Mouse (Mus musculus): ENCODE measurements around the gene Kif1c. TPM values are rescaled to one million over a fixed set of nuclear protein-coding genes. Genes with fewer than 3 reads are reported as not detected.
A peak's percentile ranks its signal among the peaks of the same experiment; 100 is the strongest.

Kif1c gene
- polyA plus RNA-seq, 1 experiment from 2014 or later = 1.5 TPM

GRCm38 (mm10) chr11:70701984-70702733 is 1.8 kb downstream of the Kif1c start:
- H3K9me3 ChIP-seq = no peaks in the 10 kb centered on the region
- peak overlapping the region; percentile 92; the same call in 1 of the 2 replicates for H3K9ac ChIP-seq (replicated peaks)
- H3K27me3 ChIP-seq = no peaks in the 10 kb centered on the region
- no peak overlapping the region for H3K27ac ChIP-seq (replicated peaks)
- ATAC-seq (replicated peaks) = no peak
- WGBS = 80% methylated on average over 6 of the region's 6 CpGs
- H3K4me2 ChIP-seq (replicated peaks) = peak overlapping the region; percentile 84; the same call in 1 of the 2 replicates
- H3K4me3 ChIP-seq = 0 out of 2 replicates have a peak overlapping the region, but pooled peaks have one; percentile 96
- H3K36me3 ChIP-seq = peaks cover 33% of the 10 kb centered on the region
- peaks cover 27% of the 10 kb centered on the region for H3K4me1 ChIP-seq

DNA sequence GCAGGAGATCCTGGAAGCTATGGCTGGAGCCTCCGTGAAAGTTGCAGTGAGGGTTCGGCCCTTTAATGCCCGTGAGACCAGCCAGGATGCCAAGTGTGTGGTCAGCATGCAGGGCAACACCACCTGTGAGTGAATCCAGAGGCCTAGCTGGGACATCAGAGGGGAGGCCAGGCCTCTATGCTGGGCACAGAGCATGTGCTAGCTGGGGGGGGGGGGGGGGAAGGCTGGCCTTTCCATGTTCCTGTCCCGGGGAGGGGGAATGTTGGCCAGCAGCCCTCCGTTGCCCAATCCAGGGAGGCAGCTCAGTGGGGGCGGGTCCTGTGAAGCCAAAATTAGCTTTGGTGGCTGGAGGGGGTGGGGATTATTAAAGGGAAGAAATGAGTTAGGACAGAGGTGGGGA is 2.4 kb downstream of the Kif1c start:
- no peak overlapping the region for H3K9ac ChIP-seq (replicated peaks)
- 82% methylated on average over 6 of the region's 6 CpGs for WGBS

GRCm38 (mm10) chr11:70706127-70706526 is 5.8 kb downstream of the Kif1c start:
- Histone ChIP-seq H3K27me3 (no peaks in the 10 kb centered on the region), H3K9me3 (no peaks in the 10 kb centered on the region), H3K36me3 (peaks cover 53% of the 10 kb centered on the region), H3K9ac (replicated peaks) (no peak overlapping the region), H3K4me3 (no peak overlapping the region), H3K4me2 (replicated peaks) (no peak overlapping the region), H3K4me1 (peaks cover 17% of the 10 kb centered on the region), H3K27ac (replicated peaks) (no peak overlapping the region)
- no peak for ATAC-seq (replicated peaks)
- 91% methylated on average over 3 of the region's 3 CpGs for WGBS

More for the DNA sequence above, 2.4 kb downstream of the Kif1c start:
- no peaks in the 10 kb centered on the region for H3K27me3 ChIP-seq
- no peaks in the 10 kb centered on the region for H3K9me3 ChIP-seq
- H3K4me2 ChIP-seq (replicated peaks) = no peak overlapping the region
- no peak for ATAC-seq (replicated peaks)
- H3K27ac ChIP-seq (replicated peaks) = no peak overlapping the region
- no peak overlapping the region for H3K4me3 ChIP-seq
- H3K36me3 ChIP-seq = peaks cover 39% of the 10 kb centered on the region
- peaks cover 27% of the 10 kb centered on the region for H3K4me1 ChIP-seq

GRCm38 (mm10) chr11:70711026-70711425 is 10.7 kb downstream of the Kif1c start:
- 94% methylated on average over 10 of the region's 10 CpGs for WGBS
- peaks cover 43% of the 10 kb centered on the region for H3K36me3 ChIP-seq
- H3K4me2 ChIP-seq (replicated peaks) = no peak overlapping the region
- H3K27me3 ChIP-seq = no peaks in the 10 kb centered on the region
- no peak overlapping the region for H3K9ac ChIP-seq (replicated peaks)
- no peaks in the 10 kb centered on the region for H3K4me1 ChIP-seq
- H3K9me3 ChIP-seq = no peaks in the 10 kb centered on the region
- no peak overlapping the region for H3K4me3 ChIP-seq
- no peak overlapping the region for H3K27ac ChIP-seq (replicated peaks)
- no peak for ATAC-seq (replicated peaks)

DNA sequence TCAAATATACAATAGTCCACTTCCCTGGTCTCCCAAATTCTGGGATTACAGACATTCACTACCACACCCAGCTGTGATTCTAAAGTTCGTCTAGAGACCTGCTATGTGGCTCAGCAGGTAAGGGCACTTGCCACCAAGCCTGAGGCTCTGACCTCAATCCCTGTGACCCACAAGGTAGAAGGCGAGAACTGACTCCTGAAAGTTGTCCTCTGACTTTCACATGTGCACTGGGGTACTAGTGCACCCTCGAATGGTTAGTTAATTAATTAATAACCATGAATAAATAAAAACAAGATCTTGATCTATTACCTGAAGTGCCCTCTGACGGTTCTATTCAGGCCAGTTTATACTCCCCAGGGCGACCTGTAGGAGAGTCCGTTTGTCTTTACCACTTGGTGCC is 12.9 kb downstream of the Kif1c start:
- ATAC-seq (replicated peaks) = no peak
- no peaks in the 10 kb centered on the region for H3K9me3 ChIP-seq
- no peak overlapping the region for H3K4me3 ChIP-seq
- peaks cover 31% of the 10 kb centered on the region for H3K36me3 ChIP-seq
- no peaks in the 10 kb centered on the region for H3K4me1 ChIP-seq
- no peak overlapping the region for H3K4me2 ChIP-seq (replicated peaks)
- WGBS = 87% methylated on average over 6 of the region's 6 CpGs
- H3K27ac ChIP-seq (replicated peaks) = no peak overlapping the region
- no peaks in the 10 kb centered on the region for H3K27me3 ChIP-seq
- no peak overlapping the region for H3K9ac ChIP-seq (replicated peaks)

GRCm38 (mm10) chr11:70715832-70716231 is 15.5 kb downstream of the Kif1c start:
- H3K4me2 ChIP-seq (replicated peaks) = no peak overlapping the region
- no peaks in the 10 kb centered on the region for H3K4me1 ChIP-seq
- no peak overlapping the region for H3K4me3 ChIP-seq
- 94% methylated on average over 6 of the region's 6 CpGs for WGBS
- H3K27me3 ChIP-seq = no peaks in the 10 kb centered on the region
- peaks cover 45% of the 10 kb centered on the region for H3K36me3 ChIP-seq
- no peak overlapping the region for H3K27ac ChIP-seq (replicated peaks)
- H3K9me3 ChIP-seq = no peaks in the 10 kb centered on the region
- H3K9ac ChIP-seq (replicated peaks) = no peak overlapping the region
- no peak for ATAC-seq (replicated peaks)

GRCm38 (mm10) chr11:70718481-70718880 is 18.1 kb downstream of the Kif1c start:
- no peaks in the 10 kb centered on the region for H3K27me3 ChIP-seq
- peaks cover 47% of the 10 kb centered on the region for H3K36me3 ChIP-seq
- 87% methylated on average over 5 of the region's 5 CpGs for WGBS
- no peak overlapping the region for H3K27ac ChIP-seq (replicated peaks)
- no peak overlapping the region for H3K4me3 ChIP-seq
- H3K9ac ChIP-seq (replicated peaks) = no peak overlapping the region
- H3K9me3 ChIP-seq = no peaks in the 10 kb centered on the region
- no peaks in the 10 kb centered on the region for H3K4me1 ChIP-seq
- H3K4me2 ChIP-seq (replicated peaks) = no peak overlapping the region
- ATAC-seq (replicated peaks) = no peak

- H3K4me1 ChIP-seq = no peaks in the 10 kb centered on the region
- H3K4me2 ChIP-seq (replicated peaks) = no peak overlapping the region
- no peak overlapping the region for H3K9ac ChIP-seq (replicated peaks)
- no peak overlapping the region for H3K4me3 ChIP-seq
- no peaks in the 10 kb centered on the region for H3K27me3 ChIP-seq
- H3K27ac ChIP-seq (replicated peaks) = no peak overlapping the region
- H3K9me3 ChIP-seq = no peaks in the 10 kb centered on the region
- WGBS = 98% methylated on average over 3 of the region's 3 CpGs
- ATAC-seq (replicated peaks) = no peak
- peaks cover 68% of the 10 kb centered on the region for H3K36me3 ChIP-seq
Measured at GRCm38 (mm10) chr11:70720567-70720966, 20.2 kb downstream of the Kif1c start.

DNA sequence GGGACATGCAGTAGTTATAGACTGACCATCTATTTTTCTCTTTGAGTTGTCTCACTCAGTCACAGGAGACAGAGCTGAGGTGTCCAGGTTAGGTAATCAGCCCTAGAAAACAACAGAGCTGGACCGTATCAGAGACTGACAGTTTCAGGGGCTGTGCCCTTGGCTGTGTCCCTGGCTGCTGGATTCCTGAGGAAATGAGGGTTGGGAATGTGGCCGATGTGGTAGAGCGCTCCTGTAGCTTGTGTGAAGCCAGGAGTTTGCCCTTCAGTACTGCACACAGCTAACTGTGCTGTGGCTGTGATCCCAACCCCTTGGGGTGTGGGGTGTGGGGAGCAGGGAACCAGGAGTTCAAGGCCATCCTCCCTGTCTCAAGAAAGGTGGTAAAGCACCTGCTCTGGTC is 20.7 kb downstream of the Kif1c start:
- no peak for ATAC-seq (replicated peaks)
- H3K9ac ChIP-seq (replicated peaks) = no peak overlapping the region
- no peak overlapping the region for H3K4me3 ChIP-seq
- H3K27me3 ChIP-seq = no peaks in the 10 kb centered on the region
- no peaks in the 10 kb centered on the region for H3K4me1 ChIP-seq
- H3K27ac ChIP-seq (replicated peaks) = no peak overlapping the region
- peaks cover 73% of the 10 kb centered on the region for H3K36me3 ChIP-seq
- no peaks in the 10 kb centered on the region for H3K9me3 ChIP-seq
- H3K4me2 ChIP-seq (replicated peaks) = no peak overlapping the region
- 97% methylated on average over 3 of the region's 3 CpGs for WGBS

- no peaks in the 10 kb centered on the region for H3K27me3 ChIP-seq
- no peaks in the 10 kb centered on the region for H3K9me3 ChIP-seq
- no peak for ATAC-seq (replicated peaks)
- 94% methylated on average over 9 of the region's 9 CpGs for WGBS
- no peak overlapping the region for H3K4me2 ChIP-seq (replicated peaks)
- H3K4me3 ChIP-seq = no peak overlapping the region
- peaks cover 79% of the 10 kb centered on the region for H3K36me3 ChIP-seq
- H3K4me1 ChIP-seq = no peaks in the 10 kb centered on the region
- H3K9ac ChIP-seq (replicated peaks) = no peak overlapping the region
- H3K27ac ChIP-seq (replicated peaks) = no peak overlapping the region
Measured at GRCm38 (mm10) chr11:70724706-70725105, 24.4 kb downstream of the Kif1c start.

- ATAC-seq (replicated peaks) = no peak
- Histone ChIP-seq H3K4me1 (no peaks in the 10 kb centered on the region), H3K9ac (replicated peaks) (no peak overlapping the region), H3K9me3 (no peaks in the 10 kb centered on the region), H3K27me3 (no peaks in the 10 kb centered on the region), H3K4me2 (replicated peaks) (no peak overlapping the region), H3K4me3 (no peak overlapping the region), H3K27ac (replicated peaks) (no peak overlapping the region), H3K36me3 (peaks cover 62% of the 10 kb centered on the region)
- WGBS = 97% methylated on average over 2 of the region's 2 CpGs
Measured at GRCm38 (mm10) chr11:70726585-70726984, 26.2 kb downstream of the Kif1c start.

GRCm38 (mm10) chr11:70727385-70727784 is 27.0 kb downstream of the Kif1c start:
- H3K4me2 ChIP-seq (replicated peaks) = no peak overlapping the region
- H3K9ac ChIP-seq (replicated peaks) = no peak overlapping the region
- H3K27ac ChIP-seq (replicated peaks) = no peak overlapping the region
- H3K9me3 ChIP-seq = no peaks in the 10 kb centered on the region
- ATAC-seq (replicated peaks) = no peak
- H3K36me3 ChIP-seq = peaks cover 57% of the 10 kb centered on the region
- H3K4me1 ChIP-seq = no peaks in the 10 kb centered on the region
- no peak overlapping the region for H3K4me3 ChIP-seq
- H3K27me3 ChIP-seq = no peaks in the 10 kb centered on the region
- WGBS = 88% methylated on average over 5 of the region's 5 CpGs

All from forebrain, embryonic 15.5 days (tissue).